Mouse (Mus musculus) G1E (cell line): ENCODE measurements around the gene Tln2. TPM values are rescaled to one million over a fixed set of nuclear protein-coding genes. Genes with fewer than 3 reads are reported as not detected.

Experiments
- ATAC-seq: 2 replicates; pipeline ENCODE4 v1.8.0; 2016; ENCODE audit warnings: mild to moderate bottlenecking; ENCODE audit not compliant: insufficient number of reproducible peaks, poor library complexity, low FRiP score, severe bottlenecking; ENCODE audit errors: extremely low read depth
- DNase-seq: peaks from one replicate; pipeline ENCODE4 v3.0.0; 2012; ENCODE audit warnings: low spot score
- H3K27me3 ChIP-seq: 2 replicates; pipeline ENCODE4 v1.6.1; 2012; ENCODE audit warnings: mild to moderate bottlenecking, low read length, inconsistent platforms; ENCODE audit not compliant: insufficient read depth
- H3K36me3 ChIP-seq: replicated peaks from 2 replicates; pipeline ENCODE3; 2012; ENCODE audit warnings: mild to moderate bottlenecking, inconsistent platforms
- H3K4me1 ChIP-seq: 2 replicates; pipeline ENCODE4 v1.6.1; 2012; ENCODE audit warnings: low read depth, low read length, inconsistent platforms, mixed read lengths; ENCODE audit not compliant: insufficient read depth
- H3K4me3 ChIP-seq: 2 replicates; pipeline ENCODE4 v1.5.1; 2012; ENCODE audit warnings: low read depth, mild to moderate bottlenecking, inconsistent platforms, low read length, moderate library complexity, mixed read lengths
- H3K9me3 ChIP-seq: replicated peaks from 2 replicates; pipeline ENCODE4 v1.6.1; 2012; ENCODE audit warnings: inconsistent platforms
- CTCF ChIP-seq: IDR thresholded peaks from 2 replicates; pipeline ENCODE4 v1.5.1; 2012; ENCODE audit warnings: low read depth, low read length, inconsistent platforms, mixed read lengths
- GATA1 ChIP-seq: IDR thresholded peaks from 2 replicates; pipeline ENCODE4 v1.6.1; 2012; ENCODE audit warnings: borderline replicate concordance, low read length, inconsistent platforms, mixed read lengths
- GATA2 ChIP-seq: IDR thresholded peaks from 2 replicates; pipeline ENCODE4 v1.6.1; 2012; ENCODE audit warnings: low read depth, low read length, inconsistent platforms, borderline replicate concordance
- POLR2AphosphoS5 ChIP-seq: IDR thresholded peaks from 2 replicates; pipeline ENCODE4 v1.6.1; 2012; ENCODE audit warnings: low read depth, low read length, inconsistent platforms; ENCODE audit not compliant: insufficient replicate concordance
- TAL1 ChIP-seq: conservative IDR thresholded peaks from 2 replicates; pipeline ENCODE4 v1.6.1; 2012; ENCODE audit warnings: low read depth, low read length, inconsistent platforms, mixed read lengths
- polyA plus RNA-seq: library from polyadenylated mRNA; stranded (reverse); fragments of >175 nt; gene quantifications from 2 replicates; pipeline ENCODE4 v1.2.3, GENCODE M21; 2012
- total RNA-seq, 2 experiments: library from RNA; stranded (forward) in 1 of 2; stranded (reverse) in 1 of 2; fragments of 200-1000 nt in 1 of 2; fragments of >200 nt in 1 of 2; fragmentation: Nextera tagmentation in 1 of 2; gene quantifications; 2 replicates each; pipeline ENCODE4 v1.2.3; 2014 to 2017

Gene Tln2
- total and polyA plus RNA-seq, 3 experiments: 1.6 to 8.1 (median 2.1) TPM

DNA sequence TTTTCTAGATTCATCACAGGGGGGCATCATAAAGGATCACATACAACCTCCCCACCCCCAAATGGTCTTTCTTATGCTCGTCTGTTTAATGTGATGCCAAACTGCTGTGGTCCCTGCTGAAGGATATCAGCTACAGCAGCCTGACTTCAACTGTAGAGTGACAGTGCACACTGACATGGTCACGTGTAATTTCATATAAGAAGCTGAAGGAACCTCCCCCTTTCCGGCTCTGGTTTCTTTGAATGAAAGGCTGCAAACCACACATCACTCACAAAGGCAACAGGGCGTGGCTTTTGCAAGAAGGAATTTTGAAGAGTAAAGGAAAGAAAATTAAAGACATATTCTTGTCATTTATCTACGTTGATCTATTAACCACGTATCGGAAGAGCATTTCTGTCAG lies 154.8 kb downstream of the Tln2 start:
- H3K4me1 ChIP-seq: peaks cover 3% of the 10 kb centered on the region; the same call in 1 of the 2 replicates
- no peak overlapping the region for H3K4me3 ChIP-seq
- TF ChIP-seq GATA2 (no peak), GATA1 (no peak), TAL1 (no peak), CTCF (no peak), POLR2AphosphoS5 (no peak)
- DNase-seq: no peak
- ATAC-seq: no peak
- peaks cover 12% of the 10 kb centered on the region for H3K27me3 ChIP-seq
- no peaks in the 10 kb centered on the region for H3K9me3 ChIP-seq
- no peaks in the 10 kb centered on the region for H3K36me3 ChIP-seq

DNA sequence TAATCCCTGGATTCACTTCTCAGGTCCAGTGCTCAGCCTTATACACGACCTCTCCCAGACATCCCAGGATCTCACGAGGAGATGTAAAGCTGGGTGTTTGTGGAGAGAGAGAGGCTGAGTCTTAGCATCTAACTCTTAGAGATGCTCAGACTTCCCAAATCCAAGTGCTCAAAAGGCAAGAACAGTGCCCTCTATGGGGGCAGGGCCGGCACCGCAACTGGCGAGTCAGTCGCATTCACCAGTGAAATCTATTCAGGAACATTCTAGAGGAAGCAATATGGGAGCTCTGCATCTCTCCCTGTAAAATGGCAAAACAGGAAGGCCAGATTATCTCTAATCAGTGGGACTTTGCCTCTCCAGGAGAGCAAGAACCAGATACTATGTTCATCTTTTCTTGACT lies 159.9 kb downstream of the Tln2 start:
- H3K36me3 ChIP-seq: no peaks in the 10 kb centered on the region
- no peaks in the 10 kb centered on the region for H3K9me3 ChIP-seq
- no peaks in the 10 kb centered on the region for H3K4me1 ChIP-seq
- peaks cover 9% of the 10 kb centered on the region for H3K27me3 ChIP-seq
- no peak overlapping the region for H3K4me3 ChIP-seq
- ATAC-seq (no peak), DNase-seq (no peak)
- TF ChIP-seq CTCF (peak; percentile 40; the same call in 1 of the 2 replicates), TAL1 (no peak), POLR2AphosphoS5 (no peak), GATA2 (no peak), GATA1 (no peak)

DNA sequence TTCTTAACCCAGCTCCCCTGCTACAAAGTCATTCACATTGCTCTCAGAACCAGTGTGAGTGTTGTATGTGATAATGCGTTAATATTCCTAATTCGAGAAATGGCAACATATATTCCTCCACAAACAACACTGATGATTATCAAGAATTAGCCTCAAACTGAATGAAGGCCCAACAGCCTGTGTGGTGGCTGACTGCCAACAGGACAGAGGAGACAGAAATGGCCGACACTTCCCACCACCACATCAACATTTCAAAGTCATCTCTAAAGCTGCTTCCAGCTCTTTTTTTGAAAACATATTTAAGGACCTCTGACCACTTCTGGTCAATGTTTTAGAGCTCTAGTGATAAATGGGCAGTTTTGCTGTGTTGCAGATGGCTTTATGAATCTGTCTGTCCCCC lies 161.7 kb downstream of the Tln2 start:
- TF ChIP-seq CTCF: no peak
- no peak overlapping the region for H3K4me3 ChIP-seq
- no peak for DNase-seq

GRCm38 (mm10) chr9:67396446-67396845 lies 163.1 kb downstream of the Tln2 start:
- DNase-seq (no peak), ATAC-seq (no peak)
- H3K4me3 ChIP-seq: no peak overlapping the region
- H3K36me3 ChIP-seq: no peaks in the 10 kb centered on the region
- TF ChIP-seq GATA2: no peak
- no peak for TF ChIP-seq POLR2AphosphoS5
- no peak for TF ChIP-seq TAL1
- no peak for TF ChIP-seq CTCF
- no peak for TF ChIP-seq GATA1
- H3K27me3 ChIP-seq: peaks cover 3% of the 10 kb centered on the region; the same call in 1 of the 2 replicates
- H3K9me3 ChIP-seq: no peaks in the 10 kb centered on the region
- no peaks in the 10 kb centered on the region for H3K4me1 ChIP-seq

More for the DNA sequence above, 161.7 kb downstream of the Tln2 start:
- no peak for ATAC-seq
- Histone ChIP-seq H3K9me3 (no peaks in the 10 kb centered on the region), H3K36me3 (no peaks in the 10 kb centered on the region), H3K4me1 (no peaks in the 10 kb centered on the region), H3K27me3 (peaks cover 6% of the 10 kb centered on the region)

DNA sequence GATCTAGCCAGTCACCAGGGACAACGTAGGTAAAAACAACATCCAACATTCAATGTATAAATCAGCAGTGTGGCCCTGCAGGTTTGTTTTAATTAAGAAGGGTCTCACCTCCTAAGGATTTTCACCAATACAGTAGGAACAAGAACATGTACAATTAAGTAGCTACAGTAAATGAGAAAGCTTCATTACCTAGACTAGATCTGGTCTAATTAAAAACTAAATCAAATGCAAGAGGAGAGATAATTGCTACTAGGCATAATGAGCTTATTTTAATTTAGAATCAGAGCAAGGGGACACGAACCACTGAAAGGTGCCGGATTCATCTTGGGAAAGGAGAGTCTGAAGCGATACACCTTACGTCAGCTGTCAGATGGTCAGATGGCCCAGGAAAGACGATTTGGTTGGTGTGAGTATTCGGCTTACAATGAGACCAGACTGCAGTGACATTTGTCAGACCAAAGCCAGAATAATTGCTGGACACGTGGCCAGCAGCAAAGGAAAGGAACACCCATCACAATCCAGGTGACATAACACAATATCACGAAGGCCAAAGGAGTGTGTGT lies 175.4 kb downstream of the Tln2 start:
- H3K4me3 ChIP-seq: no peak overlapping the region
- no peaks in the 10 kb centered on the region for H3K4me1 ChIP-seq
- TF ChIP-seq GATA1: no peak
- no peak for TF ChIP-seq GATA2
- no peak for TF ChIP-seq CTCF
- no peak for TF ChIP-seq TAL1
- TF ChIP-seq POLR2AphosphoS5: no peak
- no peak for DNase-seq
- ATAC-seq: no peak
- no peaks in the 10 kb centered on the region for H3K36me3 ChIP-seq
- no peaks in the 10 kb centered on the region for H3K27me3 ChIP-seq
- no peaks in the 10 kb centered on the region for H3K9me3 ChIP-seq

DNA sequence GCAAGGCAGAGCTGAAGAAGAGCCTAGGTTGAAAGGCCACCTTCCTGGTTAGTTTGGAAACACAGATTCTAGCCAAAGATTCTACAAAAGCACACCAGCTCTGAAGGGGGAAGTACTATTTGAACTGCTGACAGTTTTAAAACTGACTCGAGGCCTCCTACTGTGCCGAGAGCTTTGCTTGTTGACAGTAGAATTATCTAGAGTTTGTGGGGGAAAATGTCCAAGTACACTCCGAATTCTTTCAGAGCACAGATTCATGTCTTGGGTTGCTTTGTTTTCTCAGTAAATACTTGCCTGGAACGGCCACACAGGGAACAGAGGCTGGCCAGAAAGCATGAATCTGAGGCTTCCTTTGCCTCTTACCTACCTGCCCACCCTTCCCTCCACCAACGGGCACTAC lies 179.4 kb downstream of the Tln2 start:
- Histone ChIP-seq H3K4me3 (no peak overlapping the region), H3K4me1 (no peaks in the 10 kb centered on the region), H3K9me3 (no peaks in the 10 kb centered on the region), H3K36me3 (no peaks in the 10 kb centered on the region), H3K27me3 (no peaks in the 10 kb centered on the region)
- no peak for DNase-seq
- no peak for TF ChIP-seq POLR2AphosphoS5
- no peak for TF ChIP-seq CTCF
- TF ChIP-seq GATA2: no peak
- TF ChIP-seq GATA1: no peak
- no peak for TF ChIP-seq TAL1
- no peak for ATAC-seq

GRCm38 (mm10) chr9:67378772-67379171 lies 180.7 kb downstream of the Tln2 start:
- Histone ChIP-seq H3K4me1 (no peaks in the 10 kb centered on the region), H3K9me3 (no peaks in the 10 kb centered on the region), H3K4me3 (no peak overlapping the region), H3K27me3 (no peaks in the 10 kb centered on the region), H3K36me3 (no peaks in the 10 kb centered on the region)
- DNase-seq: no peak
- TF ChIP-seq CTCF: no peak
- no peak for TF ChIP-seq POLR2AphosphoS5
- TF ChIP-seq TAL1: no peak
- no peak for TF ChIP-seq GATA1
- TF ChIP-seq GATA2: no peak
- no peak for ATAC-seq
